Mouse (Mus musculus) testis, adult 2 months (tissue): ENCODE measurements around the gene Daxx.

Source experiments
- CTCF ChIP-seq: fragments of 200-500 bp; IDR thresholded peaks from 2 replicates; pipeline ENCODE4 v1.5.1; 2012; ENCODE audit warnings: low read depth, mild to moderate bottlenecking, inconsistent platforms, low read length, moderate library complexity; ENCODE audit not compliant: control insufficient read depth, insufficient read depth, insufficient replicate concordance
- POLR2A ChIP-seq: fragments of 200-500 bp; IDR thresholded peaks from 2 replicates; pipeline ENCODE4 v1.6.1; 2012; ENCODE audit warnings: low read depth, mild to moderate bottlenecking, inconsistent platforms, low read length, moderate library complexity; ENCODE audit not compliant: control insufficient read depth

DNA sequence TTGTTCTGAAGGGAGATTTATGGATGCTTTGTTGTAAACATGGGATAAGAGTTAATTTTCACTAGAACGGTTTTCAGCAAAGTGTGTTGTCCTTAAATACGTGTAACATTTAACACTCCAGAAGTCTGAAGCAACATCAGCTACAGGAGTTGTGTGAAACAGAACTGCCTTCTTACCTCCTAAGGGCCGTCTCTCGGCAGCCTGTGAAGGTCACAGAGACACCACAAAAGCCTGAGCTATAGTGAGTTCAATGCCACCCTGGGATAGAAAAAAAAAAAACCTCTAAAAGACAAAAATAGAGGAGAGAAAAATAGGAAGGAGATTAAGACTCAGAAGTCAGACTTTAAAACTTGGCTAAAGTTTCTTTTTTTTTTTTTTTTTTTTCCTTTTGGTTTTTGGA lies 7.1 kb upstream of the Daxx start:
- no peak for TF ChIP-seq POLR2A
- no peak for TF ChIP-seq CTCF
